Mouse (Mus musculus) adrenal gland, adult 8-10 months (tissue): ENCODE data around the gene Prr32. TPM values are rescaled to one million over a fixed set of nuclear protein-coding genes. Genes with fewer than 3 reads are reported as not detected.

Source experiments
- DNase-seq: peaks from one replicate; pipeline ENCODE4 v3.0.0; 2022
- total RNA-seq, 4 experiments: library from RNA; stranded (reverse); gene quantifications; 2 replicates each; pipeline ENCODE4 v1.2.4; 2022

Gene Prr32
- 1 to 10 TPM in 2 of 4 experiments, not detected in 2; 2.6 to 6.8 TPM for total RNA-seq

DNA sequence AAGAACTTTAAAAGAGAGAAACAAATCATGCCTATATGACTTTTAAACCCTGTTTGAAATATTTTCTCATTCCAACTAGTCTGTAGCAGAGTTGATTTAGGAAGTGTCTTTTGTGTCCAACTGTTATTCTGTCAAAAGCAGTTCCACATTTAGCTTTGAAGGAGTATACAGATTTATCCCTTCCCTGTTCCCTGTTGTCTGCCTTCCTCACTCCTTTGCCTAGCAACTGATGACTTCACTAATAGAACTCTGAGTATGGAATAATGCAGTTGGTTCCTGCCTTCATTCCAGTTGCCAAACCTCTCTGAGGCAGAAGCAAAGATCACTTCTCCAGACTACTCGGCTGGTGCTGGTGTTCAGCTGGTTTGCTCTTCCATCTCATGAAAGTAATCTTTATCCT, at the start of gene Prr32:
Prr32 (plus strand) TSS at position 301 of the 400 bp plus-strand sequence.
- DNase-seq, result no peak
